Mouse (Mus musculus) limb, embryonic 12.5 days (tissue): Measurements from ENCODE around the gene Trir. TPM values are rescaled to one million over a fixed set of nuclear protein-coding genes. Genes with fewer than 3 reads are reported as not detected.

Experiments used
- ATAC-seq: fragments of 200-750 bp; cut with Nextera tagmentation; 2 replicates; pipeline ENCODE4 v1.8.0; 2017; ENCODE audit warnings: low read depth, moderate TSS enrichment; ENCODE audit not compliant: insufficient number of reproducible peaks, insufficient read depth, low FRiP score, low TSS enrichment
- H3K27ac ChIP-seq: fragments of 300-500 bp; sonication (generic); 2 replicates; pipeline ENCODE4 v1.5.1; 2016; ENCODE audit warnings: mild to moderate bottlenecking, moderate library complexity
- H3K27me3 ChIP-seq: fragments of 300-500 bp; sonication (generic); 2 replicates; pipeline ENCODE4 v1.6.1; 2016; ENCODE audit warnings: mild to moderate bottlenecking, moderate library complexity
- H3K36me3 ChIP-seq: fragments of 300-500 bp; sonication (generic); 2 replicates; pipeline ENCODE4 v1.6.1; 2016; ENCODE audit warnings: mild to moderate bottlenecking, moderate library complexity
- H3K4me1 ChIP-seq: fragments of 300-500 bp; sonication (generic); replicated peaks from 2 replicates; pipeline ENCODE4 v1.6.1; 2016
- H3K4me2 ChIP-seq: fragments of 300-500 bp; sonication (generic); 2 replicates; pipeline ENCODE4 v1.6.1; 2016; ENCODE audit warnings: mild to moderate bottlenecking, moderate library complexity
- H3K4me3 ChIP-seq: fragments of 300-500 bp; sonication (generic); replicated peaks from 2 replicates; pipeline ENCODE4 v1.5.1; 2016; ENCODE audit warnings: mild to moderate bottlenecking
- H3K9ac ChIP-seq: fragments of 300-500 bp; sonication (generic); replicated peaks from 2 replicates; pipeline ENCODE4 v1.6.1; 2016; ENCODE audit warnings: mild to moderate bottlenecking, moderate library complexity
- H3K9me3 ChIP-seq: fragments of 300-500 bp; sonication (generic); 2 replicates; pipeline ENCODE4 v1.6.1; 2016; ENCODE audit warnings: mild to moderate bottlenecking, moderate library complexity
- WGBS: fragments of 180-500 bp; shearing (Covaris S2); methylation state at CpG from one replicate; pipeline ENCODE4 v1.1.7; 2016; 5-methylcytosine and 5-hydroxymethylcytosine counted together
- polyA plus RNA-seq: library from polyadenylated mRNA; unstranded; fragments of >200 nt; fragmentation: Nextera tagmentation; extraction: Ambion mirVana; gene quantifications from 2 replicates; pipeline ENCODE4 v1.2.1, GENCODE M21; 2016

Gene Trir
- polyA plus RNA-seq, 1 experiment from 2014 or later, result 177 TPM

- Histone ChIP-seq H3K4me2 (peak within 1 kb of the TSS; percentile 97), H3K9me3 (no peaks in the 10 kb centered on the region), H3K9ac (peak within 1 kb of the TSS; percentile 71), H3K4me3 (peak within 1 kb of the TSS; percentile 100), H3K27me3 (no peaks in the 10 kb centered on the region), H3K36me3 (peaks cover 51% of the 10 kb centered on the region), H3K4me1 (peaks cover 39% of the 10 kb centered on the region), H3K27ac (peak within 1 kb of the TSS; percentile 91)
- peak; percentile 70 for ATAC-seq
- WGBS, result 7% methylated on average over 30 of the region's 30 CpGs
Observed at GRCm38 (mm10) chr8:85025098-85025932, 1.3 kb upstream of the Trir start, which contains the start of gene Asna1. TSS of gene Asna1 (minus strand) at chr8:85025281.

GRCm38 (mm10) chr8:85027516-85027855, 863 bp downstream of the Trir start:
- H3K4me3 ChIP-seq, result peak overlapping the region; percentile 100
- H3K9me3 ChIP-seq, result no peaks in the 10 kb centered on the region
- 1% methylated on average over 13 of the region's 13 CpGs for WGBS
- peak overlapping the region; percentile 97 for H3K4me2 ChIP-seq
- H3K36me3 ChIP-seq, result peaks cover 49% of the 10 kb centered on the region
- H3K9ac ChIP-seq, result peak overlapping the region; percentile 98
- no peak for ATAC-seq
- no peaks in the 10 kb centered on the region for H3K27me3 ChIP-seq
- H3K4me1 ChIP-seq, result peaks cover 39% of the 10 kb centered on the region
- peak overlapping the region; percentile 91 for H3K27ac ChIP-seq

DNA sequence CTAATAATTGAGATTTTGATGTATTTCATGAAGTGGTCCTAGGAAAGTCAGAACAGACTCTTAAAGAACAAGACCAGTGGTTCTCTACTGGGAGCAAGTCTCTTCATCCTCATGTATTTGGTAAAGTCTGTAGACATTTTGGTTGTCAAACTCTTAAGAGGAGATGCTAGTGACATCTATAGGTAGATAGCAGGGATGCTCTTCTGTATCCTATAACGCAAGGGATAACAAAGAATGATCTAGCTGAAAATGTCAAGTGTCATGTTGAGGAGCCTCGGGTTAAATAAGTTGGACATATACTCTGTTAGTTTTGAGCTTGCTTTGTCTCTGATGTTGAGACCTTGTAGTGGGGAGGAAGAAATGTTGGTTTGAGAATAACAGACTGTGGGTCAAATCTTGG, 1.3 kb downstream of the Trir start:
- Histone ChIP-seq H3K9ac (peak overlapping the region; percentile 98), H3K9me3 (no peaks in the 10 kb centered on the region), H3K27me3 (no peaks in the 10 kb centered on the region), H3K27ac (no peak overlapping the region), H3K36me3 (peaks cover 49% of the 10 kb centered on the region), H3K4me2 (peak overlapping the region; percentile 97), H3K4me3 (peak overlapping the region; percentile 100), H3K4me1 (peaks cover 39% of the 10 kb centered on the region)
- ATAC-seq, result no peak
- WGBS, result 45% methylated on average over 2 of the region's 2 CpGs

DNA sequence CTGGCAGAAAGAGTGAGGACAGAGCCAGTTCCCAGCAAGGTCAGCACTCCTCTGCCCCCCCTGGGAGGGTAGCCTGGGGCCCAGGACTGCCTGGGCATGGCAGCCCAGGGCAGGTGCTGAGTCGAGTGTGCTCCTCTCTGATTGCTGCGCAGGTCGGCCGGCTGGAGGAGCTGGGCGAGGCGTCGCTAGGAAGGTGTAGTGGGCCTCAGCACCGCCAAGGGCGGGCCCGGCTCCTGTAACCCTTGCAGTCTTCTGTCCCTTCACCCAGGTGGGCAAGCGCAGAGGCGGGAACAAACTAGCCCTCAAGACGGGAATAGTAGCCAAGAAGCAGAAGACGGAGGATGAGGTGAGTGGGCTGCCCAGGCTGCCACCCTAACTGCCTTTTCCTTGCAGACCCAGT, 2.6 kb downstream of the Trir start:
- no peak overlapping the region for H3K27ac ChIP-seq

DNA sequence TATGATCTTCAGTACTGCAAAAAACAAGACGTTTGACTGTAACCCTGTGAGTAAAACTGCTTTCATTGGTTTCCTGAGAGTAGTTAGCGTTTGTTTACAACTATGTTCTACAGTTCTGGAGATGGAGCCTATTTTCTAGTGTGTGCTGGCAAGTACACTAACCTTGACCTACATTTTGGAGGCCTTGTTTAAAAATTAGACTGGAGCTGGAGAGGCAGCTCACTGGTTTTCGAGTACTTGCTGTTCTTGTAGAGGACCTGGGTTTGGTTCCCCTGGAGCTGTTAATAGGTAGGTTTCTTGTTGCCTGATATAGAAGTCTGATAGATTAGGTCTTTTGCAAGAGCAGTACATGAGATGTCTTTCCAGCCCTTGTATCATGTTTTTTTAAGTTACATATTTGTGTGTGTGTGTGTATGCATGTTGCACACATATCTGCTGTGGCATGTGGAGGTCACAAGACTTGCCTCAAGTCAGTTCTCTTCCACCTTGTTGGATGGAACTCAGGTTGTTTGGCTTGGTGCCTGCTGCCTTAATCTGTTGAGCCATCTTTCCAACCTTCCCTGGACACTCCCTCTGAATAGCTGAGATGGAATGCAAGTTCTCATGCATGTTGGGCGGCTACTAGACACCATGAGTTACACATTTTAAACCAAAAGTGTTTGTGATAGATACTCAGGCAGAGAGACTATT, 6.1 kb downstream of the Trir start:
- H3K9ac ChIP-seq, result no peak overlapping the region
- H3K27ac ChIP-seq, result no peak overlapping the region
- H3K9me3 ChIP-seq, result no peaks in the 10 kb centered on the region
- no peak overlapping the region for H3K4me3 ChIP-seq
- H3K36me3 ChIP-seq, result peaks cover 51% of the 10 kb centered on the region
- H3K4me1 ChIP-seq, result peaks cover 33% of the 10 kb centered on the region
- WGBS, result 85% methylated on average over 4 of the region's 4 CpGs
- no peak for ATAC-seq
- no peaks in the 10 kb centered on the region for H3K27me3 ChIP-seq
- H3K4me2 ChIP-seq, result no peak overlapping the region

More for the DNA sequence above, 2.6 kb downstream of the Trir start:
- Histone ChIP-seq H3K9me3 (no peaks in the 10 kb centered on the region), H3K9ac (peak overlapping the region; percentile 98; the same call in 1 of the 2 replicates), H3K4me3 (peak overlapping the region; percentile 9; the same call in 1 of the 2 replicates), H3K4me1 (peaks cover 33% of the 10 kb centered on the region), H3K27me3 (no peaks in the 10 kb centered on the region), H3K4me2 (peak overlapping the region; percentile 97; the same call in 1 of the 2 replicates), H3K36me3 (peaks cover 51% of the 10 kb centered on the region)
- no peak for ATAC-seq
- 89% methylated on average over 14 of the region's 14 CpGs for WGBS

GRCm38 (mm10) chr8:85033867-85034266, 7.2 kb downstream of the Trir start:
- WGBS, result 38% methylated on average over 1 of the region's 1 CpGs
- H3K4me3 ChIP-seq, result no peak overlapping the region
- no peaks in the 10 kb centered on the region for H3K27me3 ChIP-seq
- no peak overlapping the region for H3K9ac ChIP-seq
- no peak for ATAC-seq
- peaks cover 51% of the 10 kb centered on the region for H3K36me3 ChIP-seq
- no peaks in the 10 kb centered on the region for H3K9me3 ChIP-seq
- peaks cover 29% of the 10 kb centered on the region for H3K4me1 ChIP-seq
- H3K27ac ChIP-seq, result no peak overlapping the region
- H3K4me2 ChIP-seq, result no peak overlapping the region

GRCm38 (mm10) chr8:85034764-85035163, 8.1 kb downstream of the Trir start:
- no peaks in the 10 kb centered on the region for H3K9me3 ChIP-seq
- peak overlapping the region; percentile 78 for H3K4me3 ChIP-seq
- peak overlapping the region; percentile 73; the same call in 1 of the 2 replicates for H3K9ac ChIP-seq
- H3K36me3 ChIP-seq, result peaks cover 44% of the 10 kb centered on the region
- H3K4me1 ChIP-seq, result peaks cover 28% of the 10 kb centered on the region
- H3K27me3 ChIP-seq, result no peaks in the 10 kb centered on the region
- no peak for ATAC-seq
- peak overlapping the region; percentile 88 for H3K4me2 ChIP-seq
- 6% methylated on average over 12 of the region's 13 CpGs for WGBS
- H3K27ac ChIP-seq, result peak overlapping the region; percentile 100

DNA sequence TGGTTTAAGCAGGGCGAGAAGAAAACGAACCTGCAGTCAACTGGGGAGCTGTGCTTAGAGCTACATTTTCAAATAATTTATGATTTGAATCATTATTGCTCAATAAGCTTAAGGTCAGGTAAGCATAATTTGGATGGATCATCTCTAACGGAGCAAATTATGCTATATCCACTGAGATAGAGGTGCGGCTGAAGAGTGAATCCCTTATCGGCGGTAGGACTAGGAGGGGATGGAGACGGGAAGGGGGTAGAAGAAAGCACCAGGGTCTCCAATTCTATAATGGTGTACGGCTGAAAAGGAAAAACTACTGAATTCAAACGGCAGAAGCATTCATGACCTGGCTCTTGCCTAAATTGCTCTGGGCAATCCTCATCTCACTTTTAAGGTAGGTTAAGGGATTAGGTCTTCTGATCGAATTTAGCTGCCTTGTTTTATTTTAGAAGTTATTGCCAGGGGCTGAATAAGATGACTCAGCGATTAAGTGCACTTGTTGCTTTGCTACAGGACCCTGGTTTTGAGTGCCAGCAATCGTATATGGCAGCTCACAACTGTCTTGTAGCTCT, 8.6 kb downstream of the Trir start:
- Histone ChIP-seq H3K9ac (peak overlapping the region; percentile 73), H3K9me3 (no peaks in the 10 kb centered on the region), H3K27ac (peak overlapping the region; percentile 100), H3K4me3 (peak overlapping the region; percentile 78), H3K36me3 (peaks cover 44% of the 10 kb centered on the region), H3K4me1 (peaks cover 28% of the 10 kb centered on the region), H3K27me3 (no peaks in the 10 kb centered on the region), H3K4me2 (peak overlapping the region; percentile 88)
- ATAC-seq, result no peak
- WGBS, result 7% methylated on average over 12 of the region's 12 CpGs

GRCm38 (mm10) chr8:85035728-85036310, 9.2 kb downstream of the Trir start:
- Histone ChIP-seq H3K4me2 (peak overlapping the region; percentile 88), H3K27me3 (no peaks in the 10 kb centered on the region), H3K36me3 (peaks cover 44% of the 10 kb centered on the region), H3K4me1 (peaks cover 28% of the 10 kb centered on the region), H3K9ac (peak overlapping the region; percentile 73), H3K27ac (peak overlapping the region; percentile 100), H3K9me3 (no peaks in the 10 kb centered on the region), H3K4me3 (peak overlapping the region; percentile 78)
- 1% methylated on average over 15 of the region's 15 CpGs for WGBS
- no peak for ATAC-seq

GRCm38 (mm10) chr8:85036381-85036717, 9.7 kb downstream of the Trir start:
- Histone ChIP-seq H3K4me2 (peak overlapping the region; percentile 88), H3K27ac (peak overlapping the region; percentile 100), H3K9ac (peak overlapping the region; percentile 73), H3K9me3 (no peaks in the 10 kb centered on the region), H3K4me3 (peak overlapping the region; percentile 78), H3K36me3 (peaks cover 45% of the 10 kb centered on the region), H3K4me1 (peaks cover 28% of the 10 kb centered on the region), H3K27me3 (no peaks in the 10 kb centered on the region)
- peak; percentile 23; the same call in 1 of the 2 replicates for ATAC-seq
- under 1% methylated on average over 9 of the region's 9 CpGs for WGBS
